Mouse (Mus musculus): Measurements from ENCODE around the gene Pef1. TPM values are rescaled to one million over a fixed set of nuclear protein-coding genes. Genes with fewer than 3 reads are reported as not detected.

Gene Pef1
- 103 and 105 TPM in 2 replicates for polyA plus RNA-seq (2012; rRNA removed)

DNA sequence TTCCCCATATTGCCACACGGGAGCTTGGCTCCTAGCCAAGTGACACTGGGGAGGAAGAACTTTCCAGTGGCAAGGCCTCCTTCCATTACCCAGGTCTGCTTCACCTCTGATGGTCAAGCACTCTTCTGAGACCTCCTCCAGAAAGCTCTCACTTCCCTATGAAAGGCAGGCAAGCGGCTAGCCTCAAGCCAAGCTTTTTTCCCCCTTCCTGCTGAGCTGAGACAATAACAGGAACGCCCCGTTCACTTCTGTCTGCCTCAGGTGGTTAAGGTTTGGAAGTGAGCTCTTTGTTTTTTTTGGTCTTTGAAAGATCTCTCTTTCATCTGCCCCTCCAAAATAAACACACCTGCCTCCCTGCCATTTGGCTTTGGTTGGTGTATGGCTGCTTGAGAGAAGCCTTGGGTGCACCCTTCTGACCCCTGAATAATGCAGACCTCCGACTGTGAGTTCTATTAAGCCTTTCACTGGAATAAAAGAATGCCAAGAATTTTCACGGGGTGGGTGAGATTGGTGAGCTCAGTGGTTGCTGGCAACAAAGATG, at the start of gene Pef1:
Gene Pef1 (plus strand): TSS at position 448 of the 541 bp plus-strand sequence.
- no peak for TF ChIP-seq POLR2A (IDR thresholded peaks at IDR 0.05; ENCODE audit: control insufficient read depth, extremely low read depth, insufficient read depth, low read length, poor library complexity)
- TF ChIP-seq CTCF (IDR thresholded peaks at IDR 0.05; ENCODE audit: borderline replicate concordance, control insufficient read depth, extremely low read depth, insufficient read depth, low read length, poor library complexity): no peak
- H3K4me3 ChIP-seq (ENCODE audit: control insufficient read depth, insufficient read depth, low read length): no peak within 1 kb of the TSS
- DNase-seq: no peak
- H3K27me3 ChIP-seq (ENCODE audit: control insufficient read depth, insufficient read depth, low read length): no peaks in the 10 kb centered on the region
- H3K27ac ChIP-seq (ENCODE audit: control insufficient read depth, insufficient read depth, low read length): no peak within 1 kb of the TSS
- H3K4me1 ChIP-seq (replicated peaks; ENCODE audit: control insufficient read depth, insufficient read depth, low read length): no peaks in the 10 kb centered on the region
- whole genome bisulfite sequencing: 32% methylated on average over 6 of the region's 6 CpGs
- no peaks in the 10 kb centered on the region for H3K36me3 ChIP-seq (ENCODE audit: control insufficient read depth, insufficient read depth, low read length)

DNA sequence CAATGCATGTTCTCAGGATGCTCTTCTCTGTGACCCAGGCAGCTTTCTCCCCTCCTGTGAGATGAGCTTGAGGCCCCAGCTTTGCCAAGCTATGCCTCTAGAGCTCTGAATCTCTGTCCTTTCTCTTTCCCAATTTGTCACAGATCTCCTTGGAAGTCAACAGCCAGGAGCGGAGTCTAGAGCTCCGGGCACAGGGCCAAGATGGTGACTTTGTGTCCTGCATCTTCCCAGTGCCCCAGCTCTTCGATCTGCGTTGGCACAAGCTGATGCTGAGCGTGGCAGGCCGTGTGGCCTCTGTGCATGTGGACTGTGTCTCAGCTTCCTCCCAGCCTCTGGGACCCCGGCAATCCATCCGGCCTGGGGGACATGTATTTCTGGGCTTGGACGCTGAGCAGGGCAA, 49.2 kb upstream of the Pef1 start:
- Histone ChIP-seq H3K36me3 (ENCODE audit: control insufficient read depth, insufficient read depth, low read length) (no peaks in the 10 kb centered on the region), H3K4me3 (ENCODE audit: control insufficient read depth, insufficient read depth, low read length) (no peak overlapping the region), H3K4me1 (replicated peaks; ENCODE audit: control insufficient read depth, insufficient read depth, low read length) (no peaks in the 10 kb centered on the region), H3K27ac (ENCODE audit: control insufficient read depth, insufficient read depth, low read length) (no peak overlapping the region), H3K27me3 (ENCODE audit: control insufficient read depth, insufficient read depth, low read length) (no peaks in the 10 kb centered on the region)
- TF ChIP-seq CTCF (IDR thresholded peaks at IDR 0.05; ENCODE audit: borderline replicate concordance, control insufficient read depth, extremely low read depth, insufficient read depth, low read length, poor library complexity) (no peak), POLR2A (IDR thresholded peaks at IDR 0.05; ENCODE audit: control insufficient read depth, extremely low read depth, insufficient read depth, low read length, poor library complexity) (no peak)
- WGBS: 97% methylated on average over 9 of the region's 9 CpGs
- DNase-seq: no peak

DNA sequence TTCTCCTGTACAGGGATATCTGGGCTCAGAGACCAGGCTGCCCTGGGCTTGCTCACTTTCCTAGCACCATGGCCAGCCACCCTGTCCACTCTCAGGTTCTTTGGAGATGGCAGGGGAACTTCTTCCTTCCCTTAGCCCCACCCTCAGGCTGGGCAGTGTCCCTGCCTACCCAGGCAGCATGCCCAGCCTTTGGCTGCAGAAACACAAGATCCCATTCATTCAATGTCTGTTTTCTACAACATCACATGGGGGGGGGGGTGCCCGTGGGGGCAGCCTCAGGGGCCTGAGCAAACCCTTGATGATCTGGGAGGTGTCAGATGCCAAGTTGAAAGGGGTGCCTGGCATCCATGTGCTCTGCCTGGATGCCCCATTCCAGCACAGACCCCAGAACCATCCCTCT, 47.6 kb upstream of the Pef1 start:
- DNase-seq: no peak
- H3K4me3 ChIP-seq (ENCODE audit: control insufficient read depth, insufficient read depth, low read length): no peak overlapping the region
- H3K4me1 ChIP-seq (replicated peaks; ENCODE audit: control insufficient read depth, insufficient read depth, low read length): no peaks in the 10 kb centered on the region
- no peaks in the 10 kb centered on the region for H3K27me3 ChIP-seq (ENCODE audit: control insufficient read depth, insufficient read depth, low read length)
- no peak for TF ChIP-seq POLR2A (IDR thresholded peaks at IDR 0.05; ENCODE audit: control insufficient read depth, extremely low read depth, insufficient read depth, low read length, poor library complexity)
- no peak for TF ChIP-seq CTCF (IDR thresholded peaks at IDR 0.05; ENCODE audit: borderline replicate concordance, control insufficient read depth, extremely low read depth, insufficient read depth, low read length, poor library complexity)
- no peak overlapping the region for H3K27ac ChIP-seq (ENCODE audit: control insufficient read depth, insufficient read depth, low read length)
- WGBS: 75% methylated on average over 1 of the region's 1 CpGs
- H3K36me3 ChIP-seq (ENCODE audit: control insufficient read depth, insufficient read depth, low read length): no peaks in the 10 kb centered on the region

DNA sequence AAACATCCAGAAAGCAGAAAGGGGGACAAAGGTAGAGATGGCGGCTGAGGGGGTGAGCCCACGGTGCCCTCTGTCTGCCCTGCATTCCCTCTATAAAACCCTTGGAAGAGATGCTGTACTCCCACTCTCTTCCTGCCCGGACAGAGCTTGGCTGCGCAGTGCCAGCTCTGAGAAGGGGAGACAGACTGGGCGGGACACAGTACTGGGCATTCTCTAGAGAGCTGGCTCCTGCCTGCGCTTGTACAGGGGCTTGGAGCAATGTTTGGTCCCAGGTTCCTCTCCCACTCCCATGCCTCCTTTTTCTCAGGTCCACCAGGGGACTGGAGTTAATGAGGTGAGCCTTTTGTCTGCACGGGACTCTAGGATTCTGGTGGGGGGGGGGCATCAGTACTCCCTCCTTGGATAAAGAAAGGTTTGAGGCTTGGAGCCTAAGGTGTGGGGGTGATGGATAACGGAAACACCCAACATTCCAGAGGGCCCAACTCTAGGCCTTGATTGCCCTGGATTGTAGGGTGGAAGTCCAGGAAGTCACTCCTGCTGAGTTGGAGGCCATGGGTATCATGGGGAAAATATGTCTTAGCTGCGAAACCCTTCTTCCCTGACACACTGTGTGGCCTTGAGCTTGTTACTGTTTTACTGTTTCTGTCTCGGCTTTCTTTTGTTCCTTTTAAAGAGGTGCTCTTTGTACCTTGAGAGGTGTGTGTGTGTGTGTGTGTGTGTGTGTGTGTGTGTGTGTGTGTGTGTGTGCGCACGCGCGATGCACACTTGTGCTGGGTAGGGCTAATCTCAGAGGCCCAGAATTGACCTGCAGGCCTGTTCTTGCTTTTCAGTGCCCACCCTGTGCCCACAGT, 47.0 kb upstream of the Pef1 start:
- TF ChIP-seq CTCF (IDR thresholded peaks at IDR 0.05; ENCODE audit: borderline replicate concordance, control insufficient read depth, extremely low read depth, insufficient read depth, low read length, poor library complexity) (no peak), POLR2A (IDR thresholded peaks at IDR 0.05; ENCODE audit: control insufficient read depth, extremely low read depth, insufficient read depth, low read length, poor library complexity) (no peak)
- Histone ChIP-seq H3K36me3 (ENCODE audit: control insufficient read depth, insufficient read depth, low read length) (no peaks in the 10 kb centered on the region), H3K27me3 (ENCODE audit: control insufficient read depth, insufficient read depth, low read length) (no peaks in the 10 kb centered on the region), H3K27ac (ENCODE audit: control insufficient read depth, insufficient read depth, low read length) (no peak overlapping the region), H3K4me3 (ENCODE audit: control insufficient read depth, insufficient read depth, low read length) (no peak overlapping the region), H3K4me1 (replicated peaks; ENCODE audit: control insufficient read depth, insufficient read depth, low read length) (no peaks in the 10 kb centered on the region)
- DNase-seq: no peak
- WGBS: 97% methylated on average over 14 of the region's 14 CpGs

DNA sequence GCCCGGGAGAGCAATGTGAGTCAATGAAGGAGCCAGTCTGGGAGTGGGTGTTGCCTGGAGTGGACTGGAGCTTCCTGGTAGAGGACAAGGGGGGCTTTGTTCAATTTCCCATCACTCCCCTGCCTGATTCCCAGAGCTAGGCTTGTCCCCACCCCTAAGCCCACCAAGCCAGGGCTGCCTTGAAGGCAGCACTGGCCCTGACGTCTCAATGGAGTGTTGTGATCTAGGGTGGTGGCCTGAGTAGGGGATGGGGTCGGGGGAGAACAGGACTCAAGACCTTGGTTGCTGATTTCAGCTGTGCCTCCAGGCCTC, 46.4 kb upstream of the Pef1 start:
- H3K27ac ChIP-seq (ENCODE audit: control insufficient read depth, insufficient read depth, low read length): no peak overlapping the region
- H3K36me3 ChIP-seq (ENCODE audit: control insufficient read depth, insufficient read depth, low read length): no peaks in the 10 kb centered on the region
- TF ChIP-seq POLR2A (IDR thresholded peaks at IDR 0.05; ENCODE audit: control insufficient read depth, extremely low read depth, insufficient read depth, low read length, poor library complexity) (no peak), CTCF (IDR thresholded peaks at IDR 0.05; ENCODE audit: borderline replicate concordance, control insufficient read depth, extremely low read depth, insufficient read depth, low read length, poor library complexity) (no peak)
- no peaks in the 10 kb centered on the region for H3K27me3 ChIP-seq (ENCODE audit: control insufficient read depth, insufficient read depth, low read length)
- H3K4me1 ChIP-seq (replicated peaks; ENCODE audit: control insufficient read depth, insufficient read depth, low read length): no peaks in the 10 kb centered on the region
- no peak for DNase-seq
- no peak overlapping the region for H3K4me3 ChIP-seq (ENCODE audit: control insufficient read depth, insufficient read depth, low read length)
- WGBS: 90% methylated on average over 3 of the region's 3 CpGs

DNA sequence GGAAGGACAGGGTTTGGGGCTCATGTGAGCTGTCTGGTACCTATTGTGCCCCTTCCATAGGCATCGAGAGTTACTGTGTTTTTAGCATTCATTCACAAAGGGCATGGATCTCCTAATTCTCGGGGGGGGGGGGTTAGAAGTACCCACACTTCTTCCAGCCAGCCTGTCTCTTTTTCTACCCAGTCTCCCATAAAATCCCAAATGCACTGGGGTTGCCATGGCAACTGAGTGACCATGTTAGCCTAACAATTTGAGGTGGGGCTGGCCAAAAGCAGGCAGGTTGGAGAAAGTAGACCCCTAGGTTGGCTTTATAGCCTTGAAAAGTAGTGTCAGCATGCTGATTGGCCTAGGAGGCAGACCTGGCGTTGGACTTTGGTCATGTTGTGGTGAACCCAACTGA, 45.9 kb upstream of the Pef1 start:
- Histone ChIP-seq H3K4me3 (ENCODE audit: control insufficient read depth, insufficient read depth, low read length) (no peak overlapping the region), H3K4me1 (replicated peaks; ENCODE audit: control insufficient read depth, insufficient read depth, low read length) (no peaks in the 10 kb centered on the region), H3K36me3 (ENCODE audit: control insufficient read depth, insufficient read depth, low read length) (no peaks in the 10 kb centered on the region), H3K27ac (ENCODE audit: control insufficient read depth, insufficient read depth, low read length) (no peak overlapping the region), H3K27me3 (ENCODE audit: control insufficient read depth, insufficient read depth, low read length) (no peaks in the 10 kb centered on the region)
- 88% methylated on average over 3 of the region's 3 CpGs for WGBS
- DNase-seq: no peak
- no peak for TF ChIP-seq CTCF (IDR thresholded peaks at IDR 0.05; ENCODE audit: borderline replicate concordance, control insufficient read depth, extremely low read depth, insufficient read depth, low read length, poor library complexity)
- TF ChIP-seq POLR2A (IDR thresholded peaks at IDR 0.05; ENCODE audit: control insufficient read depth, extremely low read depth, insufficient read depth, low read length, poor library complexity): no peak

Data from thymus, adult 2 months (tissue).